Mouse (Mus musculus): ENCODE data around the gene Fcho1.
"Not testable (repeated sequence)": the region's sequence is repeated elsewhere in the genome, so short reads cannot be mapped to it uniquely, and the experiment has no call there.

GRCm38 (mm10) chr8:71703400-71703799, 22.1 kb downstream of the Fcho1 start:
- TF ChIP-seq ZC3H11A (IDR thresholded peaks at IDR 0.05; ENCODE audit: borderline replicate concordance, low read depth, low read length); HCFC1 (IDR thresholded peaks at IDR 0.05; ENCODE audit: borderline replicate concordance, insufficient read depth, low read length); MAFK (IDR thresholded peaks at IDR 0.05; ENCODE audit: insufficient read depth, low read depth, low read length); CHD2 (IDR thresholded peaks at IDR 0.05; ENCODE audit: low read depth, low read length): not testable (repeated sequence)

Measured in ES-E14 (cell line).